Mouse (Mus musculus) embryo, embryonic 10.5 days (tissue): Measurements from ENCODE around the gene Wipf1.
A peak's percentile ranks its signal among the peaks of the same experiment; 100 is the strongest.

Experiments used
- DNase-seq: peaks from one replicate; pipeline ENCODE4 v3.0.0-alpha.2; 2015; ENCODE audit warnings: low spot score

Wipf1 gene

GRCm38 (mm10) chr2:73428803-73429468, 100.6 kb downstream of the Wipf1 start:
- peak; percentile 28 for DNase-seq

GRCm38 (mm10) chr2:73427293-73427692, 102.2 kb downstream of the Wipf1 start:
- DNase-seq: peak; percentile 71

GRCm38 (mm10) chr2:73425822-73426221, 103.7 kb downstream of the Wipf1 start:
- no peak for DNase-seq

DNA sequence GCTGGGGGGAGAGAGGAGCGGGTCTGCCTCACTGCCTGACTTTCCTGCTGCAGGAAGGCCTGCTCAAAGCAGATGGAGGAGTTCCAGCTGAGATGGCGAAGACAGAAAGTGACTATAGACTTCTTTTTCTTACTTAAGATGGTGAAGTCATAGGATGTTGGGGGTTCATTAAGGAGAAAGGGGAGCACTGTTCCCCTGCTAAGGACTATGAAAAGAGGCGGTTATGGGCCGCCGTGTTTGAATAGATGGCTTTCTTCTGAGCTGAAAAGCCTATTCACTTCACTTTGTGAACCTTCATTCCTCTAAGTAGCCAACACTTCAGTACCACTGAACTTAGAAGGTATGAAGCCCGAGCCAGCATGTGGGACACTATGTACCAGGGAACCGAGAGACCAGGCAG, 109.8 kb downstream of the Wipf1 start:
- DNase-seq: no peak

- DNase-seq: peak; percentile 63
Measured at GRCm38 (mm10) chr2:73419285-73419684, 110.2 kb downstream of the Wipf1 start.

GRCm38 (mm10) chr2:73415892-73416291, 113.6 kb downstream of the Wipf1 start:
- no peak for DNase-seq

- DNase-seq: no peak
Measured at GRCm38 (mm10) chr2:73410076-73410475, 119.5 kb downstream of the Wipf1 start.

DNA sequence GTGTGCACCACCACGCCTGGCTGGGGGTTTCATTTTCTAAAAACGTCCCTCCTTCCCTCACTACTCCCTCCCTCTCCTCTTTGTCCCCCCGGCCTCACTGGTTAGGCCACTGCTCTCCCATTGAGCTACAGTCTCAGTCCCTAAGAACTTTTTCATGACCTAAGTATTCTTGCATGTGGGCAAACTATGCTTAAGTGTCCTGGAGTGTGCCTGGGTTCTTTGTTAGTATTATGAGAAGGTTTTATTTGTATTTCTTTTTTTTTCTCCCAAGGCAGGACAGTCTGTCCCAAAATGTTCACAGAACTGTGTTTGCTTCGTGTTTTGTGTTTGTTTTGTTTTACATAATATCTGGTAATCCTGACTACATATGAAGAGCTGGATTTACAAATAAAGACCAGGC, 121.9 kb downstream of the Wipf1 start:
- no peak for DNase-seq

GRCm38 (mm10) chr2:73406336-73406915, 123.1 kb downstream of the Wipf1 start:
- no peak for DNase-seq

- DNase-seq: no peak
Measured at GRCm38 (mm10) chr2:73404980-73405379, 124.6 kb downstream of the Wipf1 start.

GRCm38 (mm10) chr2:73404442-73404841, 125.1 kb downstream of the Wipf1 start:
- no peak for DNase-seq

DNA sequence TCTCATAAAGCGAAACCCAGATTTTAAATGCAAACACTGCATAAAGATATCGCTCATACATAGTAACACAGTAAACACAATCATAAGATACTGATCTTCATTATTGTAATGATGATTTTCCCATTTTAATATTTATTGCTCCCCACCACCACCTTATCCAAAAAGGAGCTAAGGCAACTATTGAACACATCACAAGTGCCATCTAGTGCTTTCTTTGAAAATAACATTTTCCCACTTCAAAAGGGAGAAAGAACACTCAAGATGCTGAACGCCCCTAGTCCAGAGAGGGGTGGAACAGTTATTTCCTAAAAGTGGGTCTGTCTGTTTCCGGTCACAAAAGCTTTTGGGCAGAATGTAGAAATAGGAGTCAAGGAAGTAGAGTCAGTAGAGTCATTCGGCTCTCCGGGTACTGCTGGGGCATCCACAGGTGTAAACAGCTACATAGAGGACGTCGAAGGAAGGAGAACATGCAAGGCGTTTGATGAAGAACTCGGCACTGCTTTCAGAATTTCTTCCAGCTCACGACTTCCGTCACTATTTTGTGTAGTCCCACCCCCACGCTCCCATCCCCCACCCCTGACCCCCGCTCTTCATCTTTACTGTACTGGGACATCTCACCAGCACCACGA, 126.0 kb downstream of the Wipf1 start:
- DNase-seq: no peak

DNA sequence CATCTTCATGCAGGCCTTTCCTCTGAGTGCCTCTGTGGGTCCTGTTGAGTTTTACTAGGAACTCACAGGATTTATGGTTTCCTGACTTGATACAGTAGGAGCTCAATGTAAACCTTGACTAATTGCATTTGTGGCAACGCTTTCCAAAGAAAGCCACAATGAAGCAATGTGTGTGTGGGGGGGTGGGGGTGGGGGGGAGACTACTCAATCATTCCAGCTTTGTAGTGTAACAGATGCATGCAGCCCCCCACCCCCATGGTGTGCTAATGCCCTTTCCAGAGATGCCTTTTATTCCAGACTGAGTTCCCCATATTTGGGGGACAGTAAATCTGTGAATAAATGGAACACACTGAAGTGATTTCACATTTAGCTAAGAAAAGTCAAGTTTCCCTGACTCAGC, 127.8 kb downstream of the Wipf1 start:
- no peak for DNase-seq

DNA sequence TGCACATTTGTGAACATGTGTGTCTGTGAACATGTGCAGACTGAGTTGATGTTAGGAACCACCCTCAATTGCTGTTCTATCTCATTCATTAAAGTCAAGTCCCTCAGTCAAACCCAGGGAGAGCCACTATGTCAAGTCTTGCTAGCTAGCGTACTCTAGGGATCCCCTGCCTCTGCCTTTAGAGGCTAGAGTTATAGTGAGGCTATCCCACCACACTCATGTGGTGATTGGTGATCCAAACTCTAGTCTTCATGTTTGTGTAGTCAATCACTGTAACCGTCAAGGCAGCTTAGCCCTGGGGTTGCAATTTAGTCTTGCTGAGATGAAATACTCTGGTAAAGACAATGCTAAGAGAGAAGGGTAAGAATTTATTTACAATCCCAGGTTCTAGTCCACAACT, 132.1 kb downstream of the Wipf1 start:
- no peak for DNase-seq

GRCm38 (mm10) chr2:73396828-73397325, 132.7 kb downstream of the Wipf1 start:
- DNase-seq: no peak

- DNase-seq: no peak
Measured at GRCm38 (mm10) chr2:73395516-73395915, 134.0 kb downstream of the Wipf1 start.

DNA sequence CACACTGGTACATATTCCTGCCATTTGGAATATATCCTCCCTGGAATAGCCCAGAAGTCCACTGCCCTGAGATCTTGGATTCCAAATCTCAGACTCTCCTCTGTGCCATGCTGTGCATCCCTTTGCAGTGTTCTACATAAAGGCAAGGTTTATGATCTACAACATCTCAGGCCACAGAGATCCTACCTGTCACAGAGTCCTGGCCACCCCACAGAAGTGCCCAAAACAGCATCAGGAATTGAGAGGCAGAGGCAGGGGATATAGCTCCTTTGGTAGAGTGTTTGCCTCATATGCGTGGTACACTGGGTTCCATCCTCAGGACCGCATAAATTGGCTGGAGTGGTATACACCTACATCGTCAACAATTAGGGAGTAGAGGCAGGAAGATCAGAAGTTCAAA, 135.1 kb downstream of the Wipf1 start:
- no peak for DNase-seq

- no peak for DNase-seq
Measured at GRCm38 (mm10) chr2:73392772-73393171, 136.8 kb downstream of the Wipf1 start.

DNA sequence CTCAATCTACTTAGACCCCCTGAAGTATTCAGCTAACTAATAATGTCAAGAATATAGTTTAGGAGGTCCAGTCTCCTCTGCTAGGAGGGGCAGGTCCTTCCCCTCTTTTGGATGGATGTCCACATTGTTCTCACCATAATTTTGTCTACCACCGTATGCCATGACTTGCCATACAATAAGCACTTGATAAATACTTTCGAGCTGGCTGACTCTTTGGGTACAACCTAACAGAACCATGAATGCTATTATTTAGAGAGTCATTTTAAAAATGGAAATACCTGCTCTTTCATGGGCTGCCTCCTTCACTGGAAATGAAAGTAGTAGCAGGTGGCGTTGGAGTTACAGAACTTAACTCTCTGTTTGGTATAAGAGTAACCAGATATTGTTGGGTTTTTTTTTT, 139.6 kb downstream of the Wipf1 start:
- DNase-seq: no peak

DNA sequence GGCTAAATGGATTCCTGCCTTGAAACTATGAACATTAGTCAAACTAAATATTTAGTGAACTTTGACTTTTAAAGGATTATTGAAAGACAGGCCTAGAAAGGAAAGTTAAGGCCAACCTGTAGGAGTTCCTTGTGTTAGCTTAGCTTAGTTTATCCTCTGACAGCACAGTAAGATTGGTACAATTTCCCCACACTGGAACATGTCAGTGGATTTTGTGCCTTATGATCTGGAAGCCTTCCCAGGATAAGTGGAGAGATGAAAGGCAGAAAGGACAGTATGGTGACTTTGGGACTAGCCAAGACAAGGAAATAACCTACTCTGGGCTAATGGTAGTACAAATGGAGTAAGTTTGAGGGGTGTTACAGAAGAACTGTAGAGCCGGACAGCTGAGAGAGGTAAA, 141.7 kb downstream of the Wipf1 start:
- DNase-seq: no peak

DNA sequence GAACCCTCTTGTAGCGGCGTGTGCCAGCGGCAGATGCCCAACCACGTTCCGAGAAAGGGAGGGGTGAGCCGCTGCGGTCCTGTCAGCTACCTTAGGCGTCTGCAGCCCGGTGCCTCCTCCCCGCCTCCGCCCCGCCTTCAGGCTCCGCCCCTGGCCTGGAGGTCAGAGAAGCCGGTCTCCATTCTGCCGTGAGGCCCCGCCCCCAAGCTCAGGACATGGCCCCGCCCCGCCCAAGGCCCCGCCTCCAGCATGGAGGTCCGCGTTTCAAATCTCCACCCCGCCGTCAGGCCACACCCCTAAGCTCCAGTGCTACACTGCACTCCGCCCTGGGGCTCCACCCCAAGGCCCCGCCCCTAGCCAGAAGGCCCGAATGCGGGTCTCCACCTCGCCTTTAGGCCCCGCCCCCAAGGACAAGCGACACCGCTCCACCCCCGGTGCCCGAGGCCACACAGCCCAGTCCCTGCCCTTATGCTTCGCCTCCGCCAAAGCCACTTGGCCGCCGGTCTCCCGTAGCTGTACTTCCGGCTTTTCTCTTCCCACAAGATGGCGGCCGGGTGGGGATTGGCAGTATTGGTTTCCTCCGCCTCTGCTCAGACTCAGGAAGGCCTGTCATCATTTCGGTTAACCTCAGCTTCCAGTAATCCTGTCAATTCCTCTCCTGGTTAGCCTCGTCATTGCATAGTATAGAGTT, 143.0 kb downstream of the Wipf1 start, which contains the start of gene Gpr155:
Gene Gpr155 (minus strand): TSS at position 217 of the 691 bp plus-strand sequence.
- DNase-seq: peak; percentile 99

GRCm38 (mm10) chr2:73385641-73386355, 143.7 kb downstream of the Wipf1 start:
- peak; percentile 14 for DNase-seq
